Mouse (Mus musculus): ENCODE results near the gene 4430402I18Rik. TPM values are rescaled to one million over a fixed set of nuclear protein-coding genes. Genes with fewer than 3 reads are reported as not detected.

The 4430402I18Rik gene
- polyA plus RNA-seq, 1 experiment, result 0.09 TPM

GRCm38 (mm10) chr19:28990590-28991221 is 23.1 kb upstream of the 4430402I18Rik start:
- H3K4me1 ChIP-seq (ENCODE audit: control insufficient read depth, insufficient read depth, insufficient read length), result peaks cover 7% of the 10 kb centered on the region; the same call in 1 of the 2 replicates
- H3K27me3 ChIP-seq (ENCODE audit: control insufficient read depth, insufficient read depth, low read length), result no peaks in the 10 kb centered on the region
- TF ChIP-seq CTCF (IDR thresholded peaks at IDR 0.05; ENCODE audit: extremely low read depth, insufficient read depth, insufficient read length, insufficient replicate concordance), result no peak
- TF ChIP-seq POLR2A (IDR thresholded peaks at IDR 0.05; ENCODE audit: low read depth, low read length), result no peak
- WGBS, result under 1% methylated on average over 41 of the region's 41 CpGs
- peak in 1 of 2 experiments; percentile 1 for DNase-seq (ENCODE audit: low read depth in 1 of 2, low spot score in 2 of 2)
- peak overlapping the region; percentile 75 for H3K27ac ChIP-seq (ENCODE audit: insufficient read depth, low read length)
- peak overlapping the region; percentile 80 for H3K4me3 ChIP-seq (ENCODE audit: extremely low read depth, insufficient read depth, insufficient read length)
- peaks cover 7% of the 10 kb centered on the region for H3K36me3 ChIP-seq (ENCODE audit: control insufficient read depth, insufficient read depth, low read length)

GRCm38 (mm10) chr19:28990194-28990589 is 22.6 kb upstream of the 4430402I18Rik start, which contains the start of gene Cdc37l1:
Gene Cdc37l1 (plus strand): TSS chr19:28990352.
- DNase-seq (ENCODE audit: low read depth in 1 of 2, low spot score in 2 of 2), result peak; percentile 82 to 98
- Histone ChIP-seq H3K4me3 (ENCODE audit: extremely low read depth, insufficient read depth, insufficient read length) (peak within 1 kb of the TSS; percentile 80), H3K27me3 (ENCODE audit: control insufficient read depth, insufficient read depth, low read length) (no peaks in the 10 kb centered on the region), H3K4me1 (ENCODE audit: control insufficient read depth, insufficient read depth, insufficient read length) (peaks cover 7% of the 10 kb centered on the region; the same call in 1 of the 2 replicates), H3K27ac (ENCODE audit: insufficient read depth, low read length) (peak within 1 kb of the TSS; percentile 75), H3K36me3 (ENCODE audit: control insufficient read depth, insufficient read depth, low read length) (peaks cover 5% of the 10 kb centered on the region)
- no peak for TF ChIP-seq CTCF (IDR thresholded peaks at IDR 0.05; ENCODE audit: extremely low read depth, insufficient read depth, insufficient read length, insufficient replicate concordance)
- TF ChIP-seq POLR2A (IDR thresholded peaks at IDR 0.05; ENCODE audit: low read depth, low read length), result peak; percentile 82
- WGBS, result 0% methylated on average over 37 of the region's 37 CpGs

- TF ChIP-seq POLR2A (IDR thresholded peaks at IDR 0.05; ENCODE audit: low read depth, low read length), result no peak
- no peak for TF ChIP-seq CTCF (IDR thresholded peaks at IDR 0.05; ENCODE audit: extremely low read depth, insufficient read depth, insufficient read length, insufficient replicate concordance)
- no peak for DNase-seq (ENCODE audit: low read depth in 1 of 2, low spot score in 2 of 2)
- Histone ChIP-seq H3K4me1 (ENCODE audit: control insufficient read depth, insufficient read depth, insufficient read length) (peaks cover 7% of the 10 kb centered on the region; the same call in 1 of the 2 replicates), H3K27ac (ENCODE audit: insufficient read depth, low read length) (no peak overlapping the region), H3K4me3 (ENCODE audit: extremely low read depth, insufficient read depth, insufficient read length) (peak overlapping the region; percentile 80), H3K27me3 (ENCODE audit: control insufficient read depth, insufficient read depth, low read length) (no peaks in the 10 kb centered on the region), H3K36me3 (ENCODE audit: control insufficient read depth, insufficient read depth, low read length) (peaks cover under 1% of the 10 kb centered on the region; the same call in 1 of the 2 replicates)
- WGBS, result 46% methylated on average over 8 of the region's 8 CpGs
These were observed 21.9 kb upstream of the 4430402I18Rik start for GRCm38 (mm10) chr19:28989515-28989914.

GRCm38 (mm10) chr19:28982617-28983016 is 15.0 kb upstream of the 4430402I18Rik start:
- Histone ChIP-seq H3K27me3 (ENCODE audit: control insufficient read depth, insufficient read depth, low read length) (no peaks in the 10 kb centered on the region), H3K27ac (ENCODE audit: insufficient read depth, low read length) (no peak overlapping the region), H3K36me3 (ENCODE audit: control insufficient read depth, insufficient read depth, low read length) (no peaks in the 10 kb centered on the region), H3K4me3 (ENCODE audit: extremely low read depth, insufficient read depth, insufficient read length) (no peak overlapping the region), H3K4me1 (ENCODE audit: control insufficient read depth, insufficient read depth, insufficient read length) (no peaks in the 10 kb centered on the region)
- WGBS, result 82% methylated on average over 7 of the region's 7 CpGs
- TF ChIP-seq CTCF (IDR thresholded peaks at IDR 0.05; ENCODE audit: extremely low read depth, insufficient read depth, insufficient read length, insufficient replicate concordance) (no peak), POLR2A (IDR thresholded peaks at IDR 0.05; ENCODE audit: low read depth, low read length) (no peak)
- no peak for DNase-seq (ENCODE audit: low read depth in 1 of 2, low spot score in 2 of 2)

GRCm38 (mm10) chr19:28974862-28975611 is 7.4 kb upstream of the 4430402I18Rik start:
- peak in 1 of 2 experiments; percentile 77 for DNase-seq (ENCODE audit: low read depth in 1 of 2, low spot score in 2 of 2)
- 37% methylated on average over 35 of the region's 35 CpGs for WGBS
- Histone ChIP-seq H3K27me3 (ENCODE audit: control insufficient read depth, insufficient read depth, low read length) (no peaks in the 10 kb centered on the region), H3K36me3 (ENCODE audit: control insufficient read depth, insufficient read depth, low read length) (peaks cover 1% of the 10 kb centered on the region; the same call in 1 of the 2 replicates), H3K4me1 (ENCODE audit: control insufficient read depth, insufficient read depth, insufficient read length) (no peaks in the 10 kb centered on the region), H3K27ac (ENCODE audit: insufficient read depth, low read length) (no peak overlapping the region), H3K4me3 (ENCODE audit: extremely low read depth, insufficient read depth, insufficient read length) (peak overlapping the region; percentile 33; the same call in 1 of the 2 replicates)
- TF ChIP-seq POLR2A (IDR thresholded peaks at IDR 0.05; ENCODE audit: low read depth, low read length) (no peak), CTCF (IDR thresholded peaks at IDR 0.05; ENCODE audit: extremely low read depth, insufficient read depth, insufficient read length, insufficient replicate concordance) (peak; percentile 88)

- Histone ChIP-seq H3K27ac (ENCODE audit: insufficient read depth, low read length) (no peak overlapping the region), H3K4me1 (ENCODE audit: control insufficient read depth, insufficient read depth, insufficient read length) (peaks cover 3% of the 10 kb centered on the region), H3K27me3 (ENCODE audit: control insufficient read depth, insufficient read depth, low read length) (no peaks in the 10 kb centered on the region), H3K36me3 (ENCODE audit: control insufficient read depth, insufficient read depth, low read length) (peaks cover 1% of the 10 kb centered on the region; the same call in 1 of the 2 replicates), H3K4me3 (ENCODE audit: extremely low read depth, insufficient read depth, insufficient read length) (no peak overlapping the region)
- DNase-seq (ENCODE audit: low read depth in 1 of 2, low spot score in 2 of 2), result no peak
- 87% methylated on average over 11 of the region's 11 CpGs for WGBS
- TF ChIP-seq POLR2A (IDR thresholded peaks at IDR 0.05; ENCODE audit: low read depth, low read length) (no peak), CTCF (IDR thresholded peaks at IDR 0.05; ENCODE audit: extremely low read depth, insufficient read depth, insufficient read length, insufficient replicate concordance) (no peak)
These were observed 2.7 kb upstream of the 4430402I18Rik start for GRCm38 (mm10) chr19:28970251-28970650.
